Mouse (Mus musculus) neural tube, embryonic 14.5 days (tissue): ENCODE results near the gene Kera. TPM values are rescaled to one million over a fixed set of nuclear protein-coding genes. Genes with fewer than 3 reads are reported as not detected.

ENCODE experiments used
- ATAC-seq: fragments of 200-750 bp; cut with Nextera tagmentation; 2 replicates; pipeline ENCODE4 v1.8.0; 2017; ENCODE audit warnings: low read depth, mild to moderate bottlenecking, moderate TSS enrichment, moderate library complexity
- H3K27ac ChIP-seq: fragments of 300-500 bp; sonication (generic); 2 replicates; pipeline ENCODE4 v1.5.1; 2014; ENCODE audit warnings: low read depth, mild to moderate bottlenecking, control low read depth, low read length, moderate library complexity, mixed read lengths
- H3K27me3 ChIP-seq: fragments of 300-500 bp; sonication (generic); 2 replicates; pipeline ENCODE4 v1.6.1; 2014; ENCODE audit warnings: low read length; ENCODE audit not compliant: control insufficient read depth, insufficient read depth
- H3K36me3 ChIP-seq: fragments of 300-500 bp; sonication (generic); 2 replicates; pipeline ENCODE4 v1.6.1; 2014; ENCODE audit warnings: low read length, mixed read lengths; ENCODE audit not compliant: control insufficient read depth, insufficient read depth
- H3K4me1 ChIP-seq: fragments of 300-500 bp; sonication (generic); 2 replicates; pipeline ENCODE4 v1.6.1; 2014; ENCODE audit warnings: low read length; ENCODE audit not compliant: control insufficient read depth, insufficient read depth
- H3K4me2 ChIP-seq: fragments of 300-500 bp; sonication (generic); 2 replicates; pipeline ENCODE4 v1.6.1; 2014; ENCODE audit warnings: mild to moderate bottlenecking, low read depth, low read length, control low read depth
- H3K4me3 ChIP-seq: fragments of 300-500 bp; sonication (generic); 2 replicates; pipeline ENCODE4 v1.5.1; 2014; ENCODE audit warnings: low read depth, low read length, control low read depth, mixed read lengths
- H3K9ac ChIP-seq: fragments of 300-500 bp; sonication (generic); replicated peaks from 2 replicates; pipeline ENCODE4 v1.6.1; 2014; ENCODE audit warnings: low read depth, mild to moderate bottlenecking, control low read depth, low read length, mixed read lengths
- H3K9me3 ChIP-seq: fragments of 300-500 bp; sonication (generic); 2 replicates; pipeline ENCODE4 v1.6.1; 2016; ENCODE audit warnings: low read length; ENCODE audit not compliant: control insufficient read depth
- WGBS: fragments of 180-500 bp; shearing (Covaris S2); extraction: QIAGEN DNeasy Blood & Tissue Kit; methylation state at CpG from one replicate; pipeline ENCODE4 v1.1.7; 2014; 5-methylcytosine and 5-hydroxymethylcytosine counted together
- polyA plus RNA-seq: library from polyadenylated mRNA; unstranded; fragments of >200 nt; fragmentation: Nextera tagmentation; extraction: Ambion mirVana; gene quantifications from 2 replicates; pipeline ENCODE4 v1.2.1, GENCODE M21; 2014

Kera gene
- polyA plus RNA-seq, 1 experiment from 2014 or later, result not detected

DNA sequence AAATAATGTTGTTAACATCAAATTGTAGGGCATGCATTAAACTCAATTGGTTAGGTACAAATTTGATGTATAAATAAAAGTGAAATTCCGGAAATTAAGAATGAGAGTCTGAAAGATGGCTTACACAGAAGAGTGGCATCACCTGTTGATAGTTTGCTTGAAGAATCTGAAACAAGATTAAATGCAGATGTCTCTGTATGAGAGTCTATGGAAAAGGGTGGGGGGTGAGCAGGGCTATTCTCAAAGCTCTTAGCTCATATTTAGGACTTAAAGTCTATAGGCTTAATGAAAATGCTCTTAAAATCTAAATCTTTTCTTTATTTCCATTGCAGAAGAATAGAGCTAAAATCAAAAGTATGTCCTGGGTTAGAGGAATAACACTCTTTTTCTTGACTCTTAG lies 11.0 kb upstream of the Kera start:
- WGBS, result 92% methylated on average over 1 of the region's 1 CpGs
- Histone ChIP-seq H3K4me3 (no peak overlapping the region), H3K36me3 (no peaks in the 10 kb centered on the region), H3K4me1 (no peaks in the 10 kb centered on the region), H3K9ac (no peak overlapping the region), H3K4me2 (no peak overlapping the region), H3K27me3 (no peaks in the 10 kb centered on the region), H3K9me3 (no peaks in the 10 kb centered on the region), H3K27ac (no peak overlapping the region)
- ATAC-seq, result no peak

DNA sequence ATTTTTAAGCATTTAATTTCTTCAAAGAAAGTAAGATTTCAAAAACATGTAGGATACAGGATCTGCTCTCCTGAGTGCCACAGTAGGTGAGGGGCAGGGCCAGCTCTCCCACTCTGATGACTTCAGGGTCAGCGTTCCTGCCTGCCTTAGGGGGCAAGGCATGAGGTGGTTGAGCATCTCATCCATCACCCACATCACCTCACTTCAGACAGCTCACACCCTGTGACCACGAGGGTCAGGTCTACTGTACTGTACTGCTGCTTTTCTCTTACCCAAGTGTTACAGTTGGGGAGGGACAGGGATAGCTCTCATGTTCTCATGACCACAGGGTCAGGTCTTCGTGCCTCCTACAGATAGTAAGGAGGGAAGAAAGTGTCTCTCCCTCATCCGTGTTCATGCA lies 4.9 kb upstream of the Kera start:
- Histone ChIP-seq H3K4me1 (no peaks in the 10 kb centered on the region), H3K27me3 (no peaks in the 10 kb centered on the region), H3K9me3 (no peaks in the 10 kb centered on the region), H3K9ac (no peak overlapping the region), H3K27ac (no peak overlapping the region), H3K4me3 (no peak overlapping the region), H3K36me3 (no peaks in the 10 kb centered on the region), H3K4me2 (no peak overlapping the region)
- WGBS, result 75% methylated on average over 4 of the region's 4 CpGs
- ATAC-seq, result no peak

DNA sequence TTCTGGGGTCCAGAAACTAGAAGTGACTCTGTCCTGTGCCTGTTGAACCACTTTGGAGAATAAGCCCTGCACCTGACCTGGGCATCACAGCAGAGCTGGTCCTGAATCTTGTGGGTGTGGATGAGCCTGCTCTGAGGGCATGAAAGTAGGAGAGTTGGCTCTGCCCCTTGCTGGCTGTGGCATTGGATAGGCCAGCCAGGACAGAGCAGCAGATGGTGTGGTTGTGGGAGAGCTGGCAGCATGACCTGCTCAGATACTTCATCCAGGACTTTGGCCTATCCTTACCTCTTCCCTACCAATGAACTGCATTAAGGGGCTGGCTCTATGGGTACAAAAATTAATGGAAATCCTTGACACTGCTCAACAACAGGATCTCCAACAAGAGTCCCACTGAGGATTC lies 3.4 kb upstream of the Kera start:
- no peak for ATAC-seq
- Histone ChIP-seq H3K9me3 (no peaks in the 10 kb centered on the region), H3K4me2 (no peak overlapping the region), H3K4me1 (no peaks in the 10 kb centered on the region), H3K27ac (no peak overlapping the region), H3K9ac (no peak overlapping the region), H3K27me3 (no peaks in the 10 kb centered on the region), H3K36me3 (no peaks in the 10 kb centered on the region), H3K4me3 (no peak overlapping the region)

GRCm38 (mm10) chr10:97622328-97622727 lies 15.6 kb downstream of the Kera start:
- 94% methylated on average over 1 of the region's 1 CpGs for WGBS
- Histone ChIP-seq H3K4me3 (no peak overlapping the region), H3K27ac (no peak overlapping the region), H3K4me1 (no peaks in the 10 kb centered on the region), H3K36me3 (no peaks in the 10 kb centered on the region), H3K4me2 (no peak overlapping the region), H3K9ac (no peak overlapping the region), H3K9me3 (no peaks in the 10 kb centered on the region), H3K27me3 (no peaks in the 10 kb centered on the region)
- no peak for ATAC-seq

DNA sequence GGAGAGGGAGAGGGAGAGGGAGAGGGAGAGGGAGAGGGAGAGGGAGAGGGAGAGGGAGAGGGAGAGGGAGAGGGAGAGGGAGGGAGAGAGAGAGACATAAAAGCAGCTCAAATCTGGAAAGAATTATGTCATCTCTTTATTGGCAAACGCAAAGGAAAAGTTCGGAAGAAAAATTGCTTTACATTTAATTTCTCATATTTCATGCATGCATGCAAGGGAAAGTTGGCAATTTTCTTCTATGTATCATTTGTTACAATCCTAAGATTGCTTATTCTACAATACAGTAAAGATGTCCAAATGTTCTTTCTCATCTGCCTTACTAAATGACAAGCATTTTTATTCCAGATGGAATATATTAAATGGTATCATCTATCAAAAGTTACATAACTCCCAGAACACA lies 17.7 kb downstream of the Kera start:
- no peaks in the 10 kb centered on the region for H3K36me3 ChIP-seq
- no peaks in the 10 kb centered on the region for H3K4me1 ChIP-seq
- WGBS, result 81% methylated on average over 2 of the region's 2 CpGs
- H3K4me3 ChIP-seq, result no peak overlapping the region
- no peak overlapping the region for H3K9ac ChIP-seq
- no peaks in the 10 kb centered on the region for H3K9me3 ChIP-seq
- no peak overlapping the region for H3K4me2 ChIP-seq
- H3K27me3 ChIP-seq, result no peaks in the 10 kb centered on the region
- ATAC-seq, result no peak
- no peak overlapping the region for H3K27ac ChIP-seq

DNA sequence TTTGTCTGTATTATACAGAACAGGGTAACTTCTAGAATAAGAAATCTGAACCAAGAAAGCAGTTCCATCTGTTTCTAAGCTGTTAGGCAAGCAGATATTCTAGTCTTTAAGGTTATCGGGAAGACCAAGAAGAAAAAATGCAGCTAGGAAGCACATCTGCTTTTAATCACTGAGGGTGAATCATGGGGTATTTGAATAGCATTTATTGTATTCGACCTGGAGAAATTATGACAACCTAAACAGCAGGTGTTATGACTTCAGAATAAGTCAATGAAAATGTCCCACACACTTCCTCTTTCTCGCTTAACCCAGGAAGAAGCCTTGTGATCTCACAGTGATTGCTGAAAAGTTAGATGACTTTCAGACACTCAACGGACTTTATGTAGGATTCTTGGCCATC lies 18.4 kb downstream of the Kera start:
- Histone ChIP-seq H3K9ac (no peak overlapping the region), H3K9me3 (no peaks in the 10 kb centered on the region), H3K4me3 (no peak overlapping the region), H3K4me2 (no peak overlapping the region), H3K36me3 (no peaks in the 10 kb centered on the region), H3K27me3 (no peaks in the 10 kb centered on the region), H3K27ac (no peak overlapping the region), H3K4me1 (no peaks in the 10 kb centered on the region)
- no peak for ATAC-seq
- 75% methylated on average over 4 of the region's 4 CpGs for WGBS

GRCm38 (mm10) chr10:97626543-97626942 lies 19.9 kb downstream of the Kera start:
- Histone ChIP-seq H3K36me3 (no peaks in the 10 kb centered on the region), H3K9me3 (no peaks in the 10 kb centered on the region), H3K4me2 (no peak overlapping the region), H3K27ac (no peak overlapping the region), H3K4me1 (no peaks in the 10 kb centered on the region), H3K4me3 (no peak overlapping the region), H3K27me3 (no peaks in the 10 kb centered on the region), H3K9ac (no peak overlapping the region)
- no peak for ATAC-seq
- WGBS, result 82% methylated on average over 1 of the region's 1 CpGs

DNA sequence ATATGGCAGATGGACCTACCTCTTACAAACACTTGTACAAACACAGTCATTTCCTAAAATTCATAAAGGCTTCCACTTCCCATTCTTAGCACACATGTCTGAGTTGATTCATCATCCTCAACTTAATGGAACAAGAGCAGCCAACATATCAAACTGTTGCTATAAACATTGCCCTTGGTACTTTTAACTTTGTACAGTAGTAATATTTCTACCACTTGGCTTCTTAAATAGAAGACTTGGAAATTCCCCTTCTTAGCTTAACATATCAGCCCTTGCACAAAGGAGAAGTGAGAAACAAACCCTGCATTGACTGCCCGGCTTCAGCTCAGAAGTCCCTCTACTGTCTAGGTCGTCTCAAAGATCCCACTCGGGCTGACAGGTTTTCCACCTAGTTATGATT lies 24.4 kb downstream of the Kera start:
- Histone ChIP-seq H3K27me3 (no peaks in the 10 kb centered on the region), H3K9me3 (no peaks in the 10 kb centered on the region), H3K36me3 (no peaks in the 10 kb centered on the region), H3K4me2 (no peak overlapping the region), H3K4me1 (no peaks in the 10 kb centered on the region), H3K9ac (no peak overlapping the region), H3K27ac (no peak overlapping the region), H3K4me3 (no peak overlapping the region)
- no peak for ATAC-seq
- 89% methylated on average over 3 of the region's 3 CpGs for WGBS

DNA sequence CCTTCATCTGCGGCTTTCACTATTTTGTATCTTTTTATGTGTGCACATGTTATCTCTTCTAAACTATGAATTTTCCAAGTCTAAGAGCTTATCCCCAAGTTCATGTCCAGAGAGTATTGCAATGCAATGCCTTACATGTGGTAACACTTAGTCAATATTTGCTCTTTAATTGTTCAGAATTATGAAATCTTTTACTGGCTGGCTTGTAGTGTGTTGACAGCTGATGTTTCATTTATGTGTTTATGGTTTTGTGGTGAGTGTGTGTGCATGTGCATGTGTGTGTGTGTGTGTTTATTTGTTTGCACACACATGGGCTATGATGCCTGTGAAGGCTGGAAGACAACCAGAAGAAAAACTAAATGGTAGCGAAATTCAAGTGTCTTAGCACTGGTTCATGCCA lies 35.2 kb downstream of the Kera start:
- no peak for ATAC-seq
- H3K4me1 ChIP-seq, result no peaks in the 10 kb centered on the region
- no peaks in the 10 kb centered on the region for H3K9me3 ChIP-seq
- H3K27ac ChIP-seq, result no peak overlapping the region
- WGBS, result 93% methylated on average over 2 of the region's 2 CpGs
- no peak overlapping the region for H3K4me3 ChIP-seq
- no peak overlapping the region for H3K9ac ChIP-seq
- no peak overlapping the region for H3K4me2 ChIP-seq
- no peaks in the 10 kb centered on the region for H3K27me3 ChIP-seq
- H3K36me3 ChIP-seq, result no peaks in the 10 kb centered on the region

GRCm38 (mm10) chr10:97643768-97644167 lies 37.1 kb downstream of the Kera start, which contains the start of gene Epyc:
Gene Epyc (plus strand): TSS chr10:97644068.
- H3K4me2 ChIP-seq, result no peak within 1 kb of the TSS
- H3K4me1 ChIP-seq, result no peaks in the 10 kb centered on the region
- no peak for ATAC-seq
- H3K4me3 ChIP-seq, result no peak within 1 kb of the TSS
- 91% methylated on average over 2 of the region's 2 CpGs for WGBS
- H3K27me3 ChIP-seq, result no peaks in the 10 kb centered on the region
- no peaks in the 10 kb centered on the region for H3K9me3 ChIP-seq
- H3K36me3 ChIP-seq, result no peaks in the 10 kb centered on the region
- H3K9ac ChIP-seq, result no peak within 1 kb of the TSS
- no peak within 1 kb of the TSS for H3K27ac ChIP-seq
